Mouse (Mus musculus): ENCODE data around the gene Fbxl13. TPM values are rescaled to one million over a fixed set of nuclear protein-coding genes. Genes with fewer than 3 reads are reported as not detected.

The Fbxl13 gene
- total RNA-seq, 4 experiments from 2014 or later = 0.19 to 0.52 (median 0.21) TPM; not detected in 1

DNA sequence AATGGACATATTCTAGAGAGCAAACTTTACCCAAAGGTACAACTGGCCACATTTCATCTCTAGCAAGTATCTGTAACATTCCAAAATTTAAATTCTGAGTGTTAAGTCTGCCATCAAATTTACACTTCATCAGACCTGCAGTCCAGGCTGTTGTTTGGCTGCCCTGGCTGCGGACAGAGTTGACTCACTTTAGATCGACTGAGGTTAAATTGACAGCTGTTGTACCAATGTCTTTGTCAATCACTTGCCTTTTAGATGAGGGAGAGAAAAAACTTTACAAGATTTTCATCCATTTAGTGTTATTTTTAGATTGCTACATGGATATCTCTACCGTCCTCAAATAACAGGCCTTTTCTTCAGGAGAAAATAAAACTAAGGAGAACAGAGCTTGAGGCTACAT is 126.3 kb downstream of the Fbxl13 start:
- no peak for DNase-seq

- no peak for DNase-seq
Observed at GRCm38 (mm10) chr5:21518207-21518606, 127.2 kb downstream of the Fbxl13 start.

DNA sequence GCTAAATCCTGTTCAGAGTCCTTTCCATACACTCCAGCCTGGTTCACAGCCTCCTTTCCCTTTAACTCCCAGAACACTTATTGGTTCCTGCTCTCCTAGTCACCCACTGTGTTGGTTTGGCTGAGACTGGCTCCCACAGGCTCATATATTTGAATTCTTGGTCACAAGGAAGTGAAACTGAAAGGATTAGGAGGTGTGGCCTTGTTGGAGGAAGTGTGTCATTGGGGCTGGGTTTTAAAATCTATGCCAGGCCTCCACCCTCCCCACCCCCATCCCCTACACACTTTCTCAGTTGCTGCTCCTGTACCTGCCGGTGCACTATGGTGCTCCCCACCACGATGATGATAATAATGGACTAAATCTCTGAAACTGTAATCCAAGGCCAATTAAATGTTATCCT is 127.9 kb downstream of the Fbxl13 start:
- DNase-seq = no peak

- no peak for DNase-seq
Observed at GRCm38 (mm10) chr5:21513363-21513762, 132.1 kb downstream of the Fbxl13 start.

- no peak for DNase-seq
Observed at GRCm38 (mm10) chr5:21509801-21510200, 135.6 kb downstream of the Fbxl13 start.

DNA sequence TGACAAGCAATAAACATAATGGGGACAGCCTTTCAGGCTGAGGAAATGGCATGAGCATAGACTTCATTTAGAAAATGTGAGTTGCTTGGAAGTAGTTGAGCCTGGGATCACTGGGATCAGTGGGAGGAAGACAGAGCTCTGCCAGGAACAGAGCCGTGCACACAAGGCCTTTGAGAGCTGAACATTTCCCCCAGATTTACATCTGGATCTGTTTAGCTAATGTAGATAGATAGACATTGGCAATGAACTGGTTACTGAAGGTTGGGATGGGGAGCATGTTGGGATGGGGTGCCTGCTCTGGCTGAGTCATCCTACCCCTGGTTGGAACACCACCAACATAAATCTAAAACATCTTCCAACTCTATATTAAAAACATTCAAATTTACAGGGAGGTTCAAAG is 138.5 kb downstream of the Fbxl13 start:
- DNase-seq = no peak

- DNase-seq = no peak
Observed at GRCm38 (mm10) chr5:21505159-21505558, 140.3 kb downstream of the Fbxl13 start.

DNA sequence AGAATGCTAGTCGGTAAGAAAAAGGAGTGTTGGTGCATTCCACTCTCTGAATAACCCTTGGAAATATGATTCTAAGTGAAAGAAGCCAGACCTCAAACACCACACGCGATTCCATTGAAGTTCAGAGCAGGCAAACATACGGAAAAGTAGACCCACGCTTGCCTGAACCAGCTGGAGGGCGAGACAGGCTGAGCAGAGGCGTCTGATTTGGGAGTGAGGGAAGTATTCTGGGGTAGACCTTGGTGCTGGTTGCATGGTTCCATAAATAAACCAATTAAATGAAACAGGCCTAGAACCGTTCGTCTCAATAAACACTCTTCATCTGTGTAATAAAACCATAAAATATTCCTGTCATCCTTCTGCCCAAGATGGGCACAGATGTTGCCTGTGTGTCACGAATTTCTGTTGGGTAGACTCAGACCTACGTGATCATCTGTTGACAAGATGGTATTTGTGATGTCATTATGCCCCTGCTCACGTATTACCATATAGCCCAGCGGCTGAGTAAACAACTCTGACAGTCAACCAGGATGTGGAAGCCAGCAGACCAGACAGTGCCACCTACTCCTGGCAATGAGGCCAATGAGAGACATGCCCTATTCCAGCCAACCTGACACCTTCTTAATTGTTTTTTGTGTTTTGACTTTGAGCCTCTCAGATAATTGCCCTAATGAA is 142.4 kb downstream of the Fbxl13 start:
- no peak for DNase-seq

GRCm38 (mm10) chr5:21500941-21501340 is 144.5 kb downstream of the Fbxl13 start:
- DNase-seq = no peak

- no peak for DNase-seq
Observed at GRCm38 (mm10) chr5:21500133-21500532, 145.3 kb downstream of the Fbxl13 start.

- no peak for DNase-seq
Observed at GRCm38 (mm10) chr5:21498925-21499324, 146.5 kb downstream of the Fbxl13 start.

- DNase-seq = no peak
Observed at GRCm38 (mm10) chr5:21498490-21498889, 146.9 kb downstream of the Fbxl13 start.

DNA sequence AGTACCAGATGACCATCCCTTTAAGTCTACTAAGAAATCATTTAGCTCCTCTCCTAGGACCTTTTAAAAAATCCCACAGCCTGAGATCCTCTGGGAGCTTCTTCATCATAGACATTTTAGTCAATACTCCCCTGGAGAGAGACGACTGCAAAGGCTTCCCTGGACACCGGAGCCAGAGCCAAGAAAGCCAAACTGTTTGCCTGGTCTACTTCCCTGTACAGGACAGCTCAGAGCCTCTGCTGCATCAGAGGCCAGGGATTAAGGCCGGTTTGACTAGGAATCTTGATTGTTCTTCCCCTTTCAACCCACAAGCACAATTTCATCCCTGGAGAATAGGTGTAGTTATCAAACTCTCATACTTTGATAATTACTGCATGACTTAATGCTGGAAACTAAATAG is 148.6 kb downstream of the Fbxl13 start:
- DNase-seq = no peak

DNA sequence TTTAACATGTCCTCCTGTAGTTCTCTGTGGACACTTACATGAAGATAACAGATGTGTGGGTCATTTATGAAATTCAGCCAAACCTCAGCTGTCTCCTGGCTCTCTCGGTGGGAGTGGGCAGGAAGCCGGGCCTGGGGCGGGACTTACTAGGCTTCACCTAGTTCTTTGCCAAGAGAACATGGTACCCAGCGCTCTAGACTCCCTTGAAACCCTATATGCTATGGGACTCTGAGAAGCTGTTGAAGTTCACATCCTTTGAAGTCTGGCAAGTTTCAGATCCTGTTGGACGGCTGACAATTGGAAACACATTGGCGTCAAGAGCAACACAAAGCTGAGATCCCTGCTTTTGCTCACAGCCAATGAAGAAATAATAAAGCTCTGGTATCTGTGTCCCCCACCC is 149.1 kb downstream of the Fbxl13 start:
- DNase-seq = no peak

DNA sequence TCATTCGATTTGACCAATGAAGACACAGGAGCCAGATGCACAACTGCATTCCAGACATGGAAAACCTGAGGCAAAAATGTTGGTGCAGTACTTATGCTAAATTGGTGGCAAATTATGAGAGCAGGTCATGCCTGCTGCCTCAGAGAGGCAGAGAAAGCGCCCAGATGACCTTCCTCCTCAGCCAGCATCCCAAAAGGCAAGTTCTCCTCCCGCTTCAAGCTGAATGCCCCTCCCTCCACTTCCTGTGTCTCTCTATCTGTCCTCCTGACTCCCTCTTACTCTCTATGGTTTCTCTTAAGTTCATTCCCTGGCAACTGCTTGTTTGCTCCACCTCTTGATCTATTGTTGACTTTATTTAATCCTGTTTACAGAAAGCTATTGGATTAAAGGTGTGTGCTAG is 150.7 kb downstream of the Fbxl13 start:
- no peak for DNase-seq

DNA sequence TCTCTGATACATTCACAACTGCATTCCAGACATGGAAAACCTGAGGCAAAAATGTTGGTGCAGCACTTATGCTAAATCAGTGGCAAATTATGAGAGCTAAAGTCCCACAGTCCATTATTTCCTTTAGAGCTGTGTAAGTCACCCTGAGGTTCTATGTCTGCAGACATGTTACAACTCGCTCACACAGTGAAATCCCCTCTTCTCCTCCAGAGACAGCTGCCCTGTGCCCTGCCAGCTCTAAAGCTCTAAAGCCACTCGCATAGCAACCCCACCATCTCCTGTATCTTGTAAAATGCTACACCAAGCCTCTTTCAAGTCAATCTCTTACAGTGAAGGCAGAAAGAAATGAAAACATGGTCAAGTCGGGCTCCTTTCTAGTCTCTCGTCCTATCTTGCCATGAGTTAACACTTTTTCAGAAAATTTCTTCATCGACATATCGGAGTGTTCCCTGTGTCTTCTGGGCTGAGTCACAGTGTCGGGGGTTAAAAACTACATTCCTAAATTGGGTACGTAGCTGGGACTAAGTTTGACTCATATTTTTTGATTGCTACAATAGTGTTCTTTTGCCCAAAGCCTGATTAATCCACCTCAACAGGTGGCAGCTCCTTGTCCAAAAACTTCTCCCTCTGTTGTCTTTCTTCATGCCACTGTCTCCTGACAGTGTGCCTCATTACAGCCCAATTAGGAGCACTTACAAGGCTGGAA is 152.0 kb downstream of the Fbxl13 start:
- no peak for DNase-seq

DNA sequence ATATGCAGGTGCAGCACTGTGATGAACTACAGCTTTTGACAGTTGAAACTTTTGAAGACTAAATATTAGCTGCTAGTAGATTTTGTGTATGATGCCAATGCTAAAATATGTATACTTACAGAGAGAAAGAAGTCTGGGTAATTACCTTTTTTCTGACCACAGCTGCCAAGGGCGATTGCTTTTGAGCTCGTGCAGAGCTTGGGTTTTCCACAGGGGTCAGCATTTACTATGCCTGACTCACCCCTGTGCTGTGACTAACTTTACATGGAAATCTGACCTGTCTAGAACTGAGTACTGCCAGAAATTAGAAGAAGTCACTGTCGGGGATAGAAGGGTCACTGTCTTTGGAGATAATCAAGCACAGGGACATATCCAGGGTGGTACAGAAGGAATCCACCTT is 153.2 kb downstream of the Fbxl13 start:
- DNase-seq = no peak

- DNase-seq = no peak
Observed at GRCm38 (mm10) chr5:21491469-21491868, 154.0 kb downstream of the Fbxl13 start.

DNA sequence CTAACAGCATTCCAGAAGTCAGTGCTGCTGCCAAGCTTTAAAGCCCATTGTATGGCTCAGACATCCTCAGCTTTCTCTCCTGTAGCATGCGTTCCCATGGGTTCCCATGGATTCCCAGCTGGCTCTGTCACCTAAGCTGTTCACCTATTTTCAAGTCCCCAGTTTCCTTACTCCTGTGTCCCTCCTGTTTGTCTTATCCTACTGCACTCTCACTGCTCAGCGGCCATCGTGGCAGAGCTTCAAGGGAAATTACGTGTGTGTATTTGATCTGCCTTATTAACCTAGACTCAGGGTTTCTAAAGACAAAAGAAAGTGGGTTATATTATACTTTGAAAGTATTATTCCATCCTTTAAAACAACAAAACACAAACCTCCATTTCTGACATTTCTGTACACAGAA is 156.3 kb downstream of the Fbxl13 start:
- DNase-seq = no peak

- no peak for DNase-seq
Observed at GRCm38 (mm10) chr5:21488506-21488905, 156.9 kb downstream of the Fbxl13 start.

GRCm38 (mm10) chr5:21487716-21488115 is 157.7 kb downstream of the Fbxl13 start:
- no peak for DNase-seq

DNA sequence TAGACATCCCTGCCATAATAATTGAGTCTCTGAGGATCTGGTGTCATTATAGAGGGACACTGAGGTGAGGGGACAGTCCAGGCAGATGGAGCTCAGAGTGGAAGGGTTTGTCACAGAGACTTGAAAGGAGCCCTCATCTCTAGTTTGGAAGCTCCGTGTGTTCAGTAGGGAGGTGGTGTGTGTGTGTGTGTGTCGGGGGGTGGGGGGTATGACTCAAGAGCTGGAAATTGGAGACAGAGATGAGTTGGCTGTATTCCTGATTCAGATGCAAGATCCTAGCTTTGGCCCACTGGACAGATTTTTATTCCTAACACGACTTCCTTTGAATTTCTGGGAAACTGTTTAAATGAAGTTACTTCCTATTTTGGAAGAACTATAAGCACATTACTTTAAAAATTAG is 158.1 kb downstream of the Fbxl13 start:
- no peak for DNase-seq

DNA sequence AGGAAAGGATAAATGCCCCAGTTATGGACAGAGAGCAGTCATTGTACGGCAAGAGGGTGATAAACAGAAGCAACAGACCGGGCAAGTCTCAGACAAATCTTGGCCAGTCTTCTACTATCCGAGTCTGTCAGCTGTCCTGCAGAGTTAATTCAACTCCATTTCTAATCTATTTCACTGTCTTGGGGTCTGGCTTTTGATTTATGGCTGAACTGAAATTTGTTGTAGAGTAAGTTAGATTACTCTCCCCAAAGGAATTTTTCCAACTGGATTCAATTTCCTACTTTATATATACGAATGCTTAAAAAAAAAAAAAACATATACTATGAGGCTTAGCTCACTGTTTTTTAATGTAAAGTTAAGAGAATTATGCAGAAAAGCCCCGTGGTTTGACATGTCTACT is 158.6 kb downstream of the Fbxl13 start:
- DNase-seq = no peak

GRCm38 (mm10) chr5:21485197-21485829 is 160.1 kb downstream of the Fbxl13 start:
- no peak for DNase-seq
